Mouse (Mus musculus) adrenal gland, postnatal 14 days (tissue): Measurements from ENCODE around the gene Ak2. TPM values are rescaled to one million over a fixed set of nuclear protein-coding genes. Genes with fewer than 3 reads are reported as not detected.

ENCODE experiments used
- DNase-seq: peaks from one replicate; pipeline ENCODE4 v3.0.0; 2021; ENCODE audit warnings: mixed read lengths
- total RNA-seq: library from RNA; stranded (reverse); gene quantifications from 2 replicates; pipeline ENCODE4 v1.2.3, GENCODE M21; 2021

The Ak2 gene
- total RNA-seq, 1 experiment from 2014 or later, result 204 TPM

- no peak for DNase-seq
Observed at GRCm38 (mm10) chr4:129047721-129048421, 56.1 kb downstream of the Ak2 start.

GRCm38 (mm10) chr4:129048501-129049305, 56.9 kb downstream of the Ak2 start:
- DNase-seq, result peak; percentile 84

GRCm38 (mm10) chr4:129049306-129050011, 57.7 kb downstream of the Ak2 start:
- DNase-seq, result peak; percentile 49

- no peak for DNase-seq
Observed at GRCm38 (mm10) chr4:129050365-129050764, 58.6 kb downstream of the Ak2 start.

GRCm38 (mm10) chr4:129050901-129051417, 59.2 kb downstream of the Ak2 start:
- DNase-seq, result no peak

GRCm38 (mm10) chr4:129051461-129052183, 59.9 kb downstream of the Ak2 start:
- no peak for DNase-seq

- no peak for DNase-seq
Observed at GRCm38 (mm10) chr4:129054757-129055156, 63.0 kb downstream of the Ak2 start.

- no peak for DNase-seq
Observed at GRCm38 (mm10) chr4:129055562-129055961, 63.8 kb downstream of the Ak2 start.

GRCm38 (mm10) chr4:129057533-129058206, 65.9 kb downstream of the Ak2 start:
- DNase-seq, result peak; percentile 98

- peak; percentile 73 for DNase-seq
Observed at GRCm38 (mm10) chr4:129058207-129059092, 66.7 kb downstream of the Ak2 start, which contains the start of gene Rnf19b. Gene Rnf19b, plus strand, starts transcription at chr4:129058271.

GRCm38 (mm10) chr4:129059125-129059551, 67.4 kb downstream of the Ak2 start:
- DNase-seq, result peak; percentile 36

- DNase-seq, result no peak
Observed at GRCm38 (mm10) chr4:129059922-129060321, 68.2 kb downstream of the Ak2 start.

Other genes starting within 250 kb of the Ak2 start
- gene A3galt2, start 236.6 kb upstream of the Ak2 start, total RNA-seq, result 0.26 TPM in 2 replicates
- gene Zfp362, start 185.9 kb upstream of the Ak2 start, total RNA-seq, result 32.2 and 39.1 TPM in 2 replicates
- 10.0 and 11.0 TPM in 2 replicates for gene Trim62, start 108.4 kb upstream of the Ak2 start, total RNA-seq
- 34.1 and 41.8 TPM in 2 replicates for gene Azin2, start 29.5 kb upstream of the Ak2 start, total RNA-seq
- 23.8 and 25.9 TPM in 2 replicates for gene Rnf19b, start 66.3 kb downstream of the Ak2 start, total RNA-seq
- gene Tmem54, start 113.6 kb downstream of the Ak2 start, total RNA-seq, result not detected in 2 replicates
- gene Hpca, start 130.1 kb downstream of the Ak2 start, total RNA-seq, result 1.2 and 5.1 TPM in 2 replicates
- gene Fndc5, start 145.0 kb downstream of the Ak2 start, total RNA-seq, result 13.1 and 18.0 TPM in 2 replicates
- 24.5 and 30.0 TPM in 2 replicates for gene S100pbp, start 197.8 kb downstream of the Ak2 start, total RNA-seq
- 72.1 and 85.5 TPM in 2 replicates for gene Yars, start 197.8 kb downstream of the Ak2 start, total RNA-seq